Mouse (Mus musculus) C2C12 (cell line): ENCODE results near the gene Filip1l.

Experiments
- CTCF ChIP-seq: IDR thresholded peaks from one replicate; pipeline ENCODE4 v1.5.1; 2011; ENCODE audit not compliant: control insufficient read depth, insufficient read depth, insufficient read length
- FOSL1 ChIP-seq: IDR thresholded peaks from one replicate; pipeline ENCODE4 v1.8.0; 2011; ENCODE audit warnings: mild to moderate bottlenecking, low read length; ENCODE audit not compliant: poor library complexity, insufficient read depth, severe bottlenecking
- MAX ChIP-seq: IDR thresholded peaks from one replicate; pipeline ENCODE4 v1.6.1; 2011; ENCODE audit warnings: mild to moderate bottlenecking, control low read depth
- USF1 ChIP-seq: IDR thresholded peaks from one replicate; pipeline ENCODE4 v1.6.1; 2011; ENCODE audit warnings: low read depth, mild to moderate bottlenecking, control low read depth, moderate library complexity

DNA sequence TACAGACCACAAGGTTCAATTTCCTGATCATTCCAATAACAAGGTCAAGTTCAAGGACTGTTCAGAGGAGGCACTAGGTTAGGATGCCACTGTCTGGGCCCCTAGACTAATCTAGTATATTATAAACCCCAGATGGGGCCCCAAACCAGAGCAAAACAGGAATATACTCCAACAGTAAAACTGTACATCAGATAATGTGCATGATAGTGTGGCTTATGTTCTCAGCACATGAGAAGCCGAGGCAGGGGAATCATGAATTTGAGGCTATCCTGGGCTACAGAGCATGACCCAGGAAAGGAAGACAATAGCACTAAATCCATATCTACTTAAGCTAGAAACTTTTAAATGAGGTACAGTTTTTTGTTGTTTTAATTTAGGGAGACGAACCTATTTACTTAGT is 40.8 kb upstream of the Filip1l start:
- TF ChIP-seq USF1 (no peak), CTCF (no peak), FOSL1 (no peak), MAX (no peak)
